Mouse (Mus musculus) ES-E14 (cell line): ENCODE results near the gene Nt5dc1.

Experiments used
- HCFC1 ChIP-seq: IDR thresholded peaks from 2 replicates; pipeline ENCODE4 v1.6.1; 2012; ENCODE audit warnings: low read length, inconsistent platforms, borderline replicate concordance; ENCODE audit not compliant: insufficient read depth
- ZC3H11A ChIP-seq: IDR thresholded peaks from 2 replicates; pipeline ENCODE4 v1.6.1; 2012; ENCODE audit warnings: low read depth, mild to moderate bottlenecking, inconsistent platforms, low read length, borderline replicate concordance

GRCm38 (mm10) chr10:34326701-34327100 lies 91.7 kb downstream of the Nt5dc1 start:
- peak; percentile 77 for TF ChIP-seq ZC3H11A
- no peak for TF ChIP-seq HCFC1
